Mouse (Mus musculus) forebrain, embryonic 14.5 days (tissue): ENCODE results near the gene Clmn. TPM values are rescaled to one million over a fixed set of nuclear protein-coding genes. Genes with fewer than 3 reads are reported as not detected.
A peak's percentile ranks its signal among the peaks of the same experiment; 100 is the strongest.

Experiments used
- ATAC-seq: fragments of 200-750 bp; cut with Nextera tagmentation; 2 replicates; pipeline ENCODE4 v1.8.0; 2017; ENCODE audit warnings: mild to moderate bottlenecking, moderate library complexity
- DNase-seq: peaks from one replicate; pipeline ENCODE4 v3.0.0-alpha.2; 2015; ENCODE audit warnings: low spot score
- H3K27ac ChIP-seq: fragments of 300-500 bp; sonication (generic); 2 replicates; pipeline ENCODE4 v1.5.1; 2014; ENCODE audit warnings: low read depth, mild to moderate bottlenecking, control low read depth, low read length, moderate library complexity
- H3K27me3 ChIP-seq: fragments of 300-500 bp; sonication (generic); replicated peaks from 2 replicates; pipeline ENCODE4 v1.6.1; 2014; ENCODE audit warnings: low read length, control low read depth, mixed read lengths; ENCODE audit not compliant: control insufficient read depth, insufficient read depth
- H3K36me3 ChIP-seq: fragments of 300-500 bp; sonication (generic); 2 replicates; pipeline ENCODE4 v1.6.1; 2014; ENCODE audit warnings: low read length, control low read depth; ENCODE audit not compliant: control insufficient read depth, insufficient read depth
- H3K4me1 ChIP-seq: fragments of 300-500 bp; sonication (generic); 2 replicates; pipeline ENCODE4 v1.6.1; 2014; ENCODE audit warnings: antibody characterized with exemption, low read length, control low read depth; ENCODE audit not compliant: control insufficient read depth, insufficient read depth
- H3K4me2 ChIP-seq: fragments of 300-500 bp; sonication (generic); 2 replicates; pipeline ENCODE4 v1.6.1; 2014; ENCODE audit warnings: mild to moderate bottlenecking, control low read depth, low read length
- H3K4me3 ChIP-seq: fragments of 300-500 bp; sonication (generic); 2 replicates; pipeline ENCODE4 v1.5.1; 2014; ENCODE audit warnings: low read depth, low read length, control low read depth
- H3K9ac ChIP-seq: fragments of 300-500 bp; sonication (generic); 2 replicates; pipeline ENCODE4 v1.6.1; 2014; ENCODE audit warnings: mild to moderate bottlenecking, low read length, control low read depth, moderate library complexity
- H3K9me3 ChIP-seq: fragments of 300-500 bp; sonication (generic); replicated peaks from 2 replicates; pipeline ENCODE4 v1.6.1; 2016; ENCODE audit warnings: low read length, control low read depth, mixed read lengths; ENCODE audit not compliant: control insufficient read depth
- WGBS: fragments of 180-500 bp; shearing (Covaris S2); extraction: QIAGEN DNeasy Blood & Tissue Kit; methylation state at CpG from one replicate; pipeline ENCODE4 v1.1.7; 2014; 5-methylcytosine and 5-hydroxymethylcytosine counted together
- polyA plus RNA-seq: library from polyadenylated mRNA; unstranded; fragments of >200 nt; fragmentation: Nextera tagmentation; extraction: Ambion mirVana; gene quantifications from 2 replicates; pipeline ENCODE4 v1.2.1, GENCODE M21; 2014

The Clmn gene
- polyA plus RNA-seq, 1 experiment from 2014 or later: 0.33 TPM

- no peak overlapping the region for H3K9ac ChIP-seq
- H3K36me3 ChIP-seq: peaks cover 64% of the 10 kb centered on the region
- WGBS: 85% methylated on average over 3 of the region's 3 CpGs
- ATAC-seq: no peak
- no peak overlapping the region for H3K27ac ChIP-seq
- H3K27me3 ChIP-seq: no peaks in the 10 kb centered on the region
- no peak for DNase-seq
- H3K9me3 ChIP-seq: no peaks in the 10 kb centered on the region
- H3K4me2 ChIP-seq: no peak overlapping the region
- H3K4me1 ChIP-seq: no peaks in the 10 kb centered on the region
- no peak overlapping the region for H3K4me3 ChIP-seq
Measured at GRCm38 (mm10) chr12:104721011-104721410, 143.9 kb downstream of the Clmn start.

- no peak overlapping the region for H3K27ac ChIP-seq
- no peak overlapping the region for H3K9ac ChIP-seq
- H3K4me1 ChIP-seq: no peaks in the 10 kb centered on the region
- WGBS: 63% methylated on average over 5 of the region's 5 CpGs
- no peak overlapping the region for H3K4me2 ChIP-seq
- no peak overlapping the region for H3K4me3 ChIP-seq
- no peaks in the 10 kb centered on the region for H3K27me3 ChIP-seq
- H3K9me3 ChIP-seq: no peaks in the 10 kb centered on the region
- DNase-seq (peak; percentile 24), ATAC-seq (0 out of 2 replicates have a peak, but pooled peaks have one; percentile 26)
- peaks cover 71% of the 10 kb centered on the region for H3K36me3 ChIP-seq
Measured at GRCm38 (mm10) chr12:104718956-104719355, 145.9 kb downstream of the Clmn start.

GRCm38 (mm10) chr12:104716409-104716808 lies 148.5 kb downstream of the Clmn start:
- no peak overlapping the region for H3K4me2 ChIP-seq
- WGBS: 92% methylated on average over 5 of the region's 5 CpGs
- no peaks in the 10 kb centered on the region for H3K9me3 ChIP-seq
- peaks cover 74% of the 10 kb centered on the region for H3K36me3 ChIP-seq
- H3K27me3 ChIP-seq: no peaks in the 10 kb centered on the region
- ATAC-seq: no peak
- no peak overlapping the region for H3K27ac ChIP-seq
- no peaks in the 10 kb centered on the region for H3K4me1 ChIP-seq
- H3K9ac ChIP-seq: no peak overlapping the region
- DNase-seq: no peak
- H3K4me3 ChIP-seq: no peak overlapping the region

- H3K9ac ChIP-seq: no peak overlapping the region
- H3K36me3 ChIP-seq: peaks cover 78% of the 10 kb centered on the region
Measured at GRCm38 (mm10) chr12:104715453-104715852, 149.4 kb downstream of the Clmn start.

More at GRCm38 (mm10) chr12:104715453-104715852, 149.4 kb downstream of the Clmn start:
- Histone ChIP-seq H3K27me3 (no peaks in the 10 kb centered on the region), H3K27ac (no peak overlapping the region), H3K9me3 (no peaks in the 10 kb centered on the region), H3K4me1 (no peaks in the 10 kb centered on the region), H3K4me3 (no peak overlapping the region), H3K4me2 (no peak overlapping the region)
- 79% methylated on average over 5 of the region's 5 CpGs for WGBS
- no peak for ATAC-seq
- no peak for DNase-seq

Other genes starting within 250 kb of the Clmn start
- 21.4 and 25.1 TPM in 2 replicates for gene Dicer1, start 113.1 kb downstream of the Clmn start, polyA plus RNA-seq
- gene Syne3, start 144.7 kb upstream of the Clmn start, polyA plus RNA-seq: 0.08 and 0.22 TPM in 2 replicates
- gene Glrx5, start 167.6 kb upstream of the Clmn start, polyA plus RNA-seq: 154 and 173 TPM in 2 replicates